Mouse (Mus musculus) liver, embryonic 15.5 days (tissue): Measurements from ENCODE around the gene Serpina11. TPM values are rescaled to one million over a fixed set of nuclear protein-coding genes. Genes with fewer than 3 reads are reported as not detected.
"Not testable (repeated sequence)": the region's sequence is repeated elsewhere in the genome, so short reads cannot be mapped to it uniquely, and the experiment has no call there.

ENCODE experiments used
- ATAC-seq: fragments of 200-750 bp; cut with Nextera tagmentation; 2 replicates; pipeline ENCODE4 v1.8.0; 2017; ENCODE audit warnings: moderate number of reproducible peaks, mild to moderate bottlenecking, moderate library complexity; ENCODE audit not compliant: insufficient read depth
- H3K27ac ChIP-seq: fragments of 300-500 bp; sonication (generic); replicated peaks from 2 replicates; pipeline ENCODE4 v1.5.1; 2015; ENCODE audit warnings: mild to moderate bottlenecking, inconsistent platforms
- H3K27me3 ChIP-seq: fragments of 300-500 bp; sonication (generic); 2 replicates; pipeline ENCODE4 v1.6.1; 2015; ENCODE audit warnings: mild to moderate bottlenecking, inconsistent platforms
- H3K36me3 ChIP-seq: fragments of 300-500 bp; sonication (generic); replicated peaks from 2 replicates; pipeline ENCODE4 v1.6.1; 2015; ENCODE audit warnings: moderate library complexity, mild to moderate bottlenecking, inconsistent platforms
- H3K4me1 ChIP-seq: fragments of 300-500 bp; sonication (generic); replicated peaks from 2 replicates; pipeline ENCODE4 v1.6.1; 2015; ENCODE audit warnings: inconsistent platforms
- H3K4me2 ChIP-seq: fragments of 300-500 bp; sonication (generic); 2 replicates; pipeline ENCODE4 v1.6.1; 2015; ENCODE audit warnings: moderate library complexity, mild to moderate bottlenecking, inconsistent platforms
- H3K4me3 ChIP-seq: fragments of 300-500 bp; sonication (generic); replicated peaks from 2 replicates; pipeline ENCODE4 v1.5.1; 2015; ENCODE audit warnings: mild to moderate bottlenecking, inconsistent platforms
- H3K9ac ChIP-seq: fragments of 300-500 bp; sonication (generic); 2 replicates; pipeline ENCODE4 v1.6.1; 2015; ENCODE audit warnings: moderate library complexity, mild to moderate bottlenecking, inconsistent platforms
- H3K9me3 ChIP-seq: fragments of 300-500 bp; sonication (generic); replicated peaks from 2 replicates; pipeline ENCODE4 v1.6.1; 2016; ENCODE audit warnings: inconsistent platforms
- WGBS: fragments of 180-500 bp; shearing (Covaris S2); methylation state at CpG from one replicate; pipeline ENCODE4 v1.1.7; 2015; ENCODE audit warnings: mixed read lengths; ENCODE audit not compliant: insufficient replicate concordance; 5-methylcytosine and 5-hydroxymethylcytosine counted together
- polyA plus RNA-seq: library from polyadenylated mRNA; unstranded; fragments of >200 nt; fragmentation: Nextera tagmentation; extraction: Ambion mirVana; gene quantifications from 2 replicates; pipeline ENCODE4 v1.2.1, GENCODE M21; 2015

The Serpina11 gene
- polyA plus RNA-seq, 1 experiment from 2014 or later, result 17.1 TPM

GRCm38 (mm10) chr12:103971080-103971479 lies 18.7 kb downstream of the Serpina11 start:
- no peak for ATAC-seq
- H3K27me3 ChIP-seq, result no peaks in the 10 kb centered on the region
- WGBS, result 61% methylated on average over 4 of the region's 4 CpGs

DNA sequence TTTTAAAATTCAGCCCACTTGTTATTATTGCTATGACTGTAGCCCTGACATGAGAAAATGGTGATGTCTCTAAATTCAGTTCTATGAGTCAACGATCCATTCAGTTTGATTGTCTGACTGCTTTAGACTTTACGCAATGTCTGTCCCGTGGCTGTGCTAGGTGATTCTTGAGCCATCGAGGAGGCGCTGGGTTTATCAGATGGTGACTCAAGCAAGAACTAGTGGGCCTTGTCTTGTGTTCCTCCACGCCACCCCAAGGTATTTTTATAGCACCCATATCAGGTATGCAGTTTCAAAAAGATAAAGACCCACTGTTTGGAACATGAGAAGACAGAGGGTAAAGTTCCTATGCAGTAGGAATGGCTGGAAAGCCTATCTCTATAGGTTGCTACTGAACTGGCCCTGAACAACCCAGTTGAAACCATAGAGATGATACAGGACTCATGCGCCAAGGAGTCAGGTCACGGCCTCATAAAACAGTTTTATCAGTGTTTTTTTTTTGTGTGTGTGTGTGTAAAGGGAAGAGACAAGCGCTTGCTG lies 20.1 kb downstream of the Serpina11 start:
- no peaks in the 10 kb centered on the region for H3K36me3 ChIP-seq
- H3K4me3 ChIP-seq, result no peak overlapping the region
- 73% methylated on average over 9 of the region's 9 CpGs for WGBS
- no peak overlapping the region for H3K4me2 ChIP-seq
- no peak overlapping the region for H3K27ac ChIP-seq
- no peaks in the 10 kb centered on the region for H3K9me3 ChIP-seq
- no peak overlapping the region for H3K9ac ChIP-seq
- no peaks in the 10 kb centered on the region for H3K4me1 ChIP-seq
- no peak for ATAC-seq
- H3K27me3 ChIP-seq, result no peaks in the 10 kb centered on the region

More at GRCm38 (mm10) chr12:103971080-103971479, 18.7 kb downstream of the Serpina11 start:
- H3K27ac ChIP-seq, result no peak overlapping the region
- no peaks in the 10 kb centered on the region for H3K9me3 ChIP-seq
- no peak overlapping the region for H3K9ac ChIP-seq
- H3K4me2 ChIP-seq, result no peak overlapping the region
- H3K36me3 ChIP-seq, result no peaks in the 10 kb centered on the region
- H3K4me3 ChIP-seq, result no peak overlapping the region
- H3K4me1 ChIP-seq, result no peaks in the 10 kb centered on the region

DNA sequence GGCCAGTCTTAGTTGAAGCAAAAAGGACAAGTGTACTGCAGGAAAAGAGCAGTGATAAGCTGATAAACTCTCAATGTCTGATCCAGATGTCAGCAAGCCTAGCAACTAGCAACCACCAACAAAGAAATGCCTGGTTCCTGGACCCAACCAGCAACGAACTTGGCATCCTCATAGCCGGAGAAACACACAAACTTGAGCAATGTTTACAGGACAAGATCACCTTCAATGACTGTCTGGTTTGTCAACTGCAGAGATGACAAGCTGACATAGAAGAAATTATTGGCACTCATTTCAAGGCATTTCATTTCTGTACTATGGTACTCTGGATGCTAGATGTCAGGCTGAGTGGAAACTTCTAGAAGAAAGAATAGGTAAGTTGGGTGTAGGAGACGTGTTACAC lies 23.0 kb downstream of the Serpina11 start:
- H3K36me3 ChIP-seq, result no peaks in the 10 kb centered on the region
- WGBS, result 38% methylated on average over 3 of the region's 3 CpGs
- H3K4me1 ChIP-seq, result no peaks in the 10 kb centered on the region; the same call in 1 of the 2 replicates
- no peak overlapping the region for H3K9ac ChIP-seq
- H3K27ac ChIP-seq, result no peak overlapping the region
- no peaks in the 10 kb centered on the region for H3K27me3 ChIP-seq
- no peak for ATAC-seq
- no peak overlapping the region for H3K4me2 ChIP-seq
- no peak overlapping the region for H3K4me3 ChIP-seq
- no peaks in the 10 kb centered on the region for H3K9me3 ChIP-seq

DNA sequence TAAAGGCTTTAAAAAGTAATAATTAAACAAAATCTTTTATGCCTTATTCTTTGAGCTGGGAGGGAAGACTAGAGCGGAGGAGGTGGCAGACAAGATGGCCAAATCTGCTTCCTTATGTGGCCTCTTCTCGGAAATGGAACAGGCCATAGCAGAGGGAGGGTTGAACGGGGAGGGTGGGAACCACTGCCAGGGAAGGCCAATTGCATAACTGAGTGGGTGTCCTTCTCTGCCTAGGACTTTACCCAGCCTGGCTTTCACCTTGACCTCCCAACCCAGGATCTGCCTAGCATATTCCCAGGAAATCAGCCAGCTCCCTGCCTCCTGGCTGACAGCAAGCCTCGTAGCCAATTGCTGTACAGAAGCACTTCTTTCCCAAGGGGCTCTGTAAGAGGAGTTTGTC lies 26.5 kb downstream of the Serpina11 start:
- 53% methylated on average over 4 of the region's 4 CpGs for WGBS
- H3K36me3 ChIP-seq, result no peaks in the 10 kb centered on the region
- peak; percentile 51 for ATAC-seq
- H3K4me1 ChIP-seq, result no peaks in the 10 kb centered on the region; the same call in 1 of the 2 replicates
- no peak overlapping the region for H3K27ac ChIP-seq
- H3K4me2 ChIP-seq, result no peak overlapping the region
- H3K27me3 ChIP-seq, result no peaks in the 10 kb centered on the region
- no peak overlapping the region for H3K9ac ChIP-seq
- no peak overlapping the region for H3K4me3 ChIP-seq
- no peaks in the 10 kb centered on the region for H3K9me3 ChIP-seq

DNA sequence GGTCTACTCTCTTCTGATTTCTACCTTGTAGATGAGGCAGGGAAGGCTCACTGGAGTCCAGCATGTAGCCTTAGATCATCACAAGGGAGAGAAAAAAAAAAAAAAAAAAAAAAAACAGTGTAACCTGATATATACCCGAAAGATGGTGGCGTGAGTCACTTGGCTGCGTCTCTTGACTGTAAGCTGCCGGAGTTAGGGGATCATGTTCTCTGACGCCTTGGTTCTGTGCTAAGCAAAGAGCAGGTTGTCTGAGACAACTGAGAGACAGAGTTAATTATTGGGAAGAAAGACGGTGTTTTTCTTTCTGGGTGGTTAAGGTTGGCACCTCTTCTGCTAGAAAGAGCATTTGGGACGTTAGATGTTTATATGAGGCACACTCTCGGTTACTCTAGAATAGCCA lies 26.9 kb downstream of the Serpina11 start:
- Histone ChIP-seq H3K9ac (no peak overlapping the region), H3K27ac (no peak overlapping the region), H3K9me3 (no peaks in the 10 kb centered on the region), H3K36me3 (no peaks in the 10 kb centered on the region), H3K4me1 (no peaks in the 10 kb centered on the region; the same call in 1 of the 2 replicates), H3K4me3 (no peak overlapping the region), H3K27me3 (no peaks in the 10 kb centered on the region), H3K4me2 (no peak overlapping the region)
- no peak for ATAC-seq
- WGBS, result 77% methylated on average over 8 of the region's 8 CpGs

DNA sequence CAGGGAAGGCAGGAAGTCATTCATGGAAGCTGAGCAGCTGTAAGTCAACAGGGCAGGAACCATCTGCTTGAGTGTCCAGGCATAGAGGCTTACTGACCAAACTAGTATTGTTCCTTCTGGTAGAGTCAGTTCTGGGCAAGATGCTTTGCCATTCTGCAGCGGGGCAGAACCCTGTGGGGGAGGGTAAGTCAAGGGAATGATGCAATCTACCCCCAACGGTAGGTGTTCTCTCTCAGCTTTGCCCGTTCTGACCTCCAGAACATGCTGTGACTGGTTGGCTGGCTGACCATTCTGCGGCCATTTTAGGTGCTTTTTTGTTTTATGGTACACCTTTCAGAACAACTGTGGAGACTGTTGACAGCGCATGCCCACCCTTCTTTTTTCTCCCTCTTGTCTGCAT lies 27.4 kb downstream of the Serpina11 start:
- ATAC-seq, result no peak
- WGBS, result 59% methylated on average over 5 of the region's 5 CpGs
- Histone ChIP-seq H3K4me3 (no peak overlapping the region), H3K4me2 (no peak overlapping the region), H3K36me3 (no peaks in the 10 kb centered on the region), H3K27ac (no peak overlapping the region), H3K27me3 (no peaks in the 10 kb centered on the region), H3K4me1 (no peaks in the 10 kb centered on the region; the same call in 1 of the 2 replicates), H3K9me3 (no peaks in the 10 kb centered on the region), H3K9ac (no peak overlapping the region)

- no peak overlapping the region for H3K4me3 ChIP-seq
- 71% methylated on average over 1 of the region's 1 CpGs for WGBS
- no peaks in the 10 kb centered on the region for H3K27me3 ChIP-seq
- no peak overlapping the region for H3K9ac ChIP-seq
- H3K4me2 ChIP-seq, result no peak overlapping the region
- H3K27ac ChIP-seq, result no peak overlapping the region
- ATAC-seq, result no peak
- no peaks in the 10 kb centered on the region for H3K36me3 ChIP-seq
- no peaks in the 10 kb centered on the region; the same call in 1 of the 2 replicates for H3K4me1 ChIP-seq
- H3K9me3 ChIP-seq, result no peaks in the 10 kb centered on the region
Measured at GRCm38 (mm10) chr12:103961716-103962115, 28.0 kb downstream of the Serpina11 start.

- H3K27me3 ChIP-seq, result no peaks in the 10 kb centered on the region
- no peak for ATAC-seq
- WGBS, result 63% methylated on average over 3 of the region's 3 CpGs
- no peak within 1 kb of the TSS for H3K27ac ChIP-seq
- no peaks in the 10 kb centered on the region for H3K9me3 ChIP-seq
- H3K9ac ChIP-seq, result no peak within 1 kb of the TSS
- no peak within 1 kb of the TSS for H3K4me2 ChIP-seq
- H3K36me3 ChIP-seq, result no peaks in the 10 kb centered on the region
- H3K4me1 ChIP-seq, result no peaks in the 10 kb centered on the region; the same call in 1 of the 2 replicates
- H3K4me3 ChIP-seq, result no peak within 1 kb of the TSS
Measured at GRCm38 (mm10) chr12:103958798-103959197, 31.0 kb downstream of the Serpina11 start, which contains the start of gene Serpina1e. Serpina1e (minus strand) TSS chr12:103958975.

- not testable (repeated sequence) for H3K4me1 ChIP-seq, H3K9ac ChIP-seq, H3K27ac ChIP-seq, H3K36me3 ChIP-seq, ATAC-seq, H3K27me3 ChIP-seq, H3K9me3 ChIP-seq
- WGBS, result 54% methylated on average over 2 of the region's 2 CpGs
- H3K4me3 ChIP-seq, result peak overlapping the region; percentile 29
- peak overlapping the region; percentile 15; the same call in 1 of the 2 replicates for H3K4me2 ChIP-seq
Measured at GRCm38 (mm10) chr12:103956555-103956954, 33.2 kb downstream of the Serpina11 start.

DNA sequence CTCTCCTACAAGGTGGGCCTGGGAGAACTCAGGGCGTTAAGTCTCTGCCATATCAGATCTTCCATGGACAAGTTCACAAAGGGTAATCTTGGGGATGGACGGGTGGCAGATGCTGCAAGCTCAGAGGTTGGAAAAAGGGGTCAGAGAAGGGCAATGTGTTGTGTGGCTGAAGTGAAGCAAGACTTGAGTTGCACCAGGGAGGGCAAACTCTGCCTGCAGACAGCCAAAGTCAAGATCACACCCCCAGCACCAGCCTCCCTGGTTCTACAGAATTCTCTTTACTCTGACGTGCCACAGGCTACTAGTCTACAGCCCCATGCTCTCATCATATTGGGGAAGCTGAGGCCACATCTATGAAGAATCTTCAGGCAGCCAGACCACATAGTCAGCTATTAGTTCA lies 36.8 kb downstream of the Serpina11 start:
- 53% methylated on average over 3 of the region's 3 CpGs for WGBS
- not testable (repeated sequence) for ATAC-seq

DNA sequence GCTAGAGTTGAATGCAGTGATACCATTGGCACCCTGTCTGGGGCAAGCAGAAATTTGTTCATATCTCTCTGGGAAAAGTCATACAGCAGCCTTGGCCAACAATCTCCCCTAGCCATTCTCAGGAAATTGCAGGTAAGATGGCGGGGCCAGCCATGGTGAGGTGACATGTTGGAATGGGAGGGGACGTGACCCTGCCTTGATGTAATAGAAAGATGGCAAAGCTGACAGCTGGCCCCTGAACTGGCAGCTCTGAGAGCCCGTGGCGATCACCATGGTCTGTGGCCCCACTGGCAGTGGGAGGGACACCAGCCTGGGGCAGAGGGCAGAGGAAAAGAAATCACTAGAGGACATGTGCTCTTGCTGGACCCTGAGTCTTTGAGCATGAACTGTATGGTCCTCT lies 43.5 kb downstream of the Serpina11 start:
- no peak overlapping the region for H3K9ac ChIP-seq
- no peak overlapping the region for H3K4me3 ChIP-seq
- no peaks in the 10 kb centered on the region for H3K4me1 ChIP-seq
- WGBS, result 61% methylated on average over 4 of the region's 4 CpGs
- H3K27me3 ChIP-seq, result no peaks in the 10 kb centered on the region
- no peak overlapping the region for H3K27ac ChIP-seq
- H3K4me2 ChIP-seq, result no peak overlapping the region
- H3K36me3 ChIP-seq, result no peaks in the 10 kb centered on the region
- ATAC-seq, result no peak
- H3K9me3 ChIP-seq, result 0 out of 2 replicates have a peak, but pooled peaks cover 5% of the 10 kb centered on the region

More for the DNA sequence above, 36.8 kb downstream of the Serpina11 start:
- H3K9me3 ChIP-seq, H3K4me2 ChIP-seq, H3K9ac ChIP-seq, H3K4me1 ChIP-seq, H3K27me3 ChIP-seq, H3K4me3 ChIP-seq, H3K27ac ChIP-seq, H3K36me3 ChIP-seq: not testable (repeated sequence)
